Mouse (Mus musculus): ENCODE results near the gene Naa38. TPM values are rescaled to one million over a fixed set of nuclear protein-coding genes. Genes with fewer than 3 reads are reported as not detected.

The Naa38 gene
- total RNA-seq, 2 experiments from 2014 or later = 62.4 to 86.0 TPM

GRCm38 (mm10) chr11:69368356-69369214 lies 26.7 kb upstream of the Naa38 start:
- Histone ChIP-seq H3K27ac (peak overlapping the region; percentile 94), H3K4me3 (peak overlapping the region; percentile 89)
- DNase-seq = peak; percentile 67
- TF ChIP-seq CTCF (IDR thresholded peaks at IDR 0.05) = no peak
- intact Hi-C loops (cut with DNase I) = no loop called here

GRCm38 (mm10) chr11:69369215-69369989 lies 25.9 kb upstream of the Naa38 start, which contains the start of gene Chd3:
Chd3 (minus strand) TSS chr11:69369406.
- intact Hi-C loops (cut with DNase I) = no loop called here
- H3K4me3 ChIP-seq = peak within 1 kb of the TSS; percentile 89
- peak within 1 kb of the TSS; percentile 94 for H3K27ac ChIP-seq
- DNase-seq = peak; percentile 36
- TF ChIP-seq CTCF (IDR thresholded peaks at IDR 0.05) = no peak

GRCm38 (mm10) chr11:69369990-69370816 lies 25.1 kb upstream of the Naa38 start:
- DNase-seq = no peak
- H3K27ac ChIP-seq = peak overlapping the region; percentile 35; the same call in 1 of the 2 replicates
- intact Hi-C loops (cut with DNase I) = no loop called here
- peak overlapping the region; percentile 89; the same call in 1 of the 2 replicates for H3K4me3 ChIP-seq
- no peak for TF ChIP-seq CTCF (IDR thresholded peaks at IDR 0.05)

GRCm38 (mm10) chr11:69370817-69371215 lies 24.5 kb upstream of the Naa38 start:
- DNase-seq = no peak
- TF ChIP-seq CTCF (IDR thresholded peaks at IDR 0.05) = no peak
- Histone ChIP-seq H3K27ac (peak overlapping the region; percentile 35; the same call in 1 of the 2 replicates), H3K4me3 (no peak overlapping the region)
- intact Hi-C loops (cut with DNase I) = no loop called here

- DNase-seq = no peak
- no peak for TF ChIP-seq CTCF (IDR thresholded peaks at IDR 0.05)
- H3K4me3 ChIP-seq = no peak overlapping the region
- intact Hi-C loops (cut with DNase I) = no loop called here
- H3K27ac ChIP-seq = no peak overlapping the region
Measured at GRCm38 (mm10) chr11:69371601-69372000, 23.7 kb upstream of the Naa38 start.

- H3K27ac ChIP-seq = no peak overlapping the region
- no peak for DNase-seq
- intact Hi-C loops (cut with DNase I) = no loop called here
- no peak for TF ChIP-seq CTCF (IDR thresholded peaks at IDR 0.05)
- no peak overlapping the region for H3K4me3 ChIP-seq
Measured at GRCm38 (mm10) chr11:69372056-69372779, 23.1 kb upstream of the Naa38 start.

- DNase-seq = no peak
- TF ChIP-seq CTCF (IDR thresholded peaks at IDR 0.05) = peak; percentile 51
- intact Hi-C loops (cut with DNase I) = no loop called here
- H3K4me3 ChIP-seq = no peak overlapping the region
- H3K27ac ChIP-seq = no peak overlapping the region
Measured at GRCm38 (mm10) chr11:69372780-69373170, 22.5 kb upstream of the Naa38 start.

- no peak for TF ChIP-seq CTCF (IDR thresholded peaks at IDR 0.05)
- H3K4me3 ChIP-seq = no peak overlapping the region
- DNase-seq = no peak
- intact Hi-C loops (cut with DNase I) = no loop called here
- no peak overlapping the region for H3K27ac ChIP-seq
Measured at GRCm38 (mm10) chr11:69373223-69373965, 21.9 kb upstream of the Naa38 start.

GRCm38 (mm10) chr11:69375646-69376045 lies 19.6 kb upstream of the Naa38 start:
- Histone ChIP-seq H3K27ac (no peak overlapping the region), H3K4me3 (no peak overlapping the region)
- TF ChIP-seq CTCF (IDR thresholded peaks at IDR 0.05) = no peak
- intact Hi-C loops (cut with DNase I) = no loop called here
- no peak for DNase-seq

GRCm38 (mm10) chr11:69377766-69378165 lies 17.5 kb upstream of the Naa38 start:
- no peak for DNase-seq
- no peak for TF ChIP-seq CTCF (IDR thresholded peaks at IDR 0.05)
- Histone ChIP-seq H3K27ac (no peak overlapping the region), H3K4me3 (no peak overlapping the region)
- intact Hi-C loops (cut with DNase I) = no loop called here

- no peak for DNase-seq
- intact Hi-C loops (cut with DNase I) = no loop called here
- no peak overlapping the region for H3K4me3 ChIP-seq
- no peak for TF ChIP-seq CTCF (IDR thresholded peaks at IDR 0.05)
- no peak overlapping the region for H3K27ac ChIP-seq
Measured at GRCm38 (mm10) chr11:69379600-69379999, 15.7 kb upstream of the Naa38 start.

All from gastrocnemius, adult 2 months (tissue).